Mouse (Mus musculus): ENCODE data around the gene 4921539E11Rik. TPM values are rescaled to one million over a fixed set of nuclear protein-coding genes. Genes with fewer than 3 reads are reported as not detected.
A peak's percentile ranks its signal among the peaks of the same experiment; 100 is the strongest.

The 4921539E11Rik gene
- total RNA-seq, 2 experiments from 2014 or later: not detected

- DNase-seq: no peak
Observed at GRCm38 (mm10) chr4:103232156-103232555, 58.5 kb downstream of the 4921539E11Rik start.

GRCm38 (mm10) chr4:103222854-103223253 lies 67.8 kb downstream of the 4921539E11Rik start:
- no peak for DNase-seq

GRCm38 (mm10) chr4:103221789-103222188 lies 68.9 kb downstream of the 4921539E11Rik start:
- DNase-seq: no peak

- no peak for DNase-seq
Observed at GRCm38 (mm10) chr4:103219011-103219410, 71.7 kb downstream of the 4921539E11Rik start.

- DNase-seq: no peak
Observed at GRCm38 (mm10) chr4:103216046-103216445, 74.6 kb downstream of the 4921539E11Rik start.

- DNase-seq: peak; percentile 80
Observed at GRCm38 (mm10) chr4:103214925-103215820, 75.5 kb downstream of the 4921539E11Rik start, which contains the start of gene Slc35d1. TSS of gene Slc35d1 (minus strand) at chr4:103215164.

GRCm38 (mm10) chr4:103214498-103214924 lies 76.2 kb downstream of the 4921539E11Rik start:
- peak; percentile 72 for DNase-seq

GRCm38 (mm10) chr4:103213859-103214497 lies 76.7 kb downstream of the 4921539E11Rik start:
- DNase-seq: no peak

GRCm38 (mm10) chr4:103208553-103208952 lies 82.1 kb downstream of the 4921539E11Rik start:
- DNase-seq: no peak

GRCm38 (mm10) chr4:103203646-103204045 lies 87.0 kb downstream of the 4921539E11Rik start:
- DNase-seq: no peak

GRCm38 (mm10) chr4:103200046-103200445 lies 90.6 kb downstream of the 4921539E11Rik start:
- DNase-seq: no peak

- DNase-seq: no peak
Observed at GRCm38 (mm10) chr4:103199086-103199485, 91.6 kb downstream of the 4921539E11Rik start.

GRCm38 (mm10) chr4:103197401-103197800 lies 93.3 kb downstream of the 4921539E11Rik start:
- DNase-seq: no peak

GRCm38 (mm10) chr4:103192421-103192820 lies 98.2 kb downstream of the 4921539E11Rik start:
- no peak for DNase-seq

- DNase-seq: no peak
Observed at GRCm38 (mm10) chr4:103188786-103189640, 101.7 kb downstream of the 4921539E11Rik start.

Other genes with a start within 250 kb of the 4921539E11Rik start
- 10 to 100 TPM; 28.1 to 35.4 TPM for gene Mier1, start 176.5 kb downstream of the 4921539E11Rik start, total RNA-seq (2021)
- gene Wdr78, start 176.3 kb downstream of the 4921539E11Rik start, total RNA-seq (2021): 1 to 10 TPM in 1 of 2 experiments, under 1 TPM in 1; 0.89 to 1.6 TPM
- 1 to 10 TPM; 4.8 to 5.5 TPM for gene Slc35d1, start 75.7 kb downstream of the 4921539E11Rik start, total RNA-seq (2021)
- gene Oma1, start 22.9 kb upstream of the 4921539E11Rik start, total RNA-seq (2021): 10 to 100 TPM; 18.3 to 19.7 TPM

Data from gastrocnemius, postnatal 10 days (tissue).